In the genomic region with DNA sequence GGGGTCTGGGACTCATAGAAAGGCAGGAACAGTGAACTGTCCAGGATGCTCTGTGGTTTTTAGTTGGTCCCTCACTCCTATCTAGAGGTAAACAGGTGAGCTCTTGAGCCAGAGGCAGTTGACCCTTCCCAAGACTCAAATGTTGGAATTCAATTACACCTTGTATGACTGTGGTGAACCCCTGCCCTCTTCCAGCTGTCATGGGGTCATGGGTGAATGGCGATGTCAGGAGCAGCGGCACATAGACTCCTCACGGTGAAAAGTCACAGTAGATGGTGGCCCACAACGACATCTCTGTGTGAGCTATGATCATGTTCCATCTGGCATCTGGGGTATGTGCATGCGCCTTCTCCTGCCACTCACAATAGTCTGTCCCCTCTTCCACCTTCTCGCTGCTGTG, we compare ENCODE assay signal across 25 mouse cellular contexts. TPM values are rescaled to one million over a fixed set of nuclear protein-coding genes. Genes with fewer than 3 reads are reported as not detected.
DNase-seq lines count a peak whose midpoint lies in the region; ATAC-seq lines count a peak whose summit lies in the region.
"Had no signal": no experiment of that assay in that cellular context is flagged by ENCODE, and none has a peak within 500 bp of the region (broad histone marks: within the 10 kb centered on the region; RNA-seq: fewer than 3 reads in every experiment).

No protein-coding gene starts in this region.

- no peak overlapping the region for H3K27ac ChIP-seq in intestine, embryonic 14.5 days (ENCODE audit: low read depth)
- H3K27ac ChIP-seq in intestine, embryonic 15.5 days, result no peak overlapping the region
- H3K27ac ChIP-seq: embryonic facial prominence, embryonic 10.5 days; embryonic facial prominence, embryonic 12.5 days; forebrain, embryonic 12.5 days had no signal

- intact Hi-C loops in heart, postnatal 36 days (cut with DNase I), result no loop called here

- H3K27me3 ChIP-seq in intestine, embryonic 14.5 days (replicated peaks; ENCODE audit: control insufficient read depth, insufficient read depth, low read length), result no peaks in the 10 kb centered on the region
- H3K27me3 ChIP-seq in intestine, embryonic 15.5 days (replicated peaks), result no peaks in the 10 kb centered on the region
- H3K27me3 ChIP-seq: embryonic facial prominence, embryonic 12.5 days; forebrain, embryonic 12.5 days had no signal

- H3K9me3 ChIP-seq in intestine, embryonic 14.5 days (ENCODE audit: control insufficient read depth, low read length), result no peaks in the 10 kb centered on the region
- H3K9me3 ChIP-seq in intestine, embryonic 15.5 days, result no peaks in the 10 kb centered on the region
- H3K9me3 ChIP-seq: embryonic facial prominence, embryonic 10.5 days; embryonic facial prominence, embryonic 12.5 days; forebrain, embryonic 12.5 days had no signal

- 92% methylated on average over 6 of the region's 6 CpGs for WGBS in intestine, embryonic 14.5 days
- WGBS in intestine, embryonic 15.5 days, result 93% methylated on average over 6 of the region's 6 CpGs

- no peak overlapping the region for H3K9ac ChIP-seq in intestine, embryonic 14.5 days (ENCODE audit: low read length)
- no peak overlapping the region for H3K9ac ChIP-seq in intestine, embryonic 15.5 days
- H3K9ac ChIP-seq: embryonic facial prominence, embryonic 12.5 days; forebrain, embryonic 12.5 days; forebrain, postnatal 0 days had no signal

- no peak overlapping the region for H3K4me3 ChIP-seq in intestine, embryonic 14.5 days (ENCODE audit: low read depth, low read length)
- H3K4me3 ChIP-seq in intestine, embryonic 15.5 days (replicated peaks), result no peak overlapping the region
- H3K4me3 ChIP-seq: embryonic facial prominence, embryonic 10.5 days; embryonic facial prominence, embryonic 12.5 days; forebrain, embryonic 12.5 days had no signal

- H3K4me2 ChIP-seq in intestine, embryonic 14.5 days (ENCODE audit: low read length), result no peak overlapping the region
- no peak overlapping the region for H3K4me2 ChIP-seq in intestine, embryonic 15.5 days (replicated peaks)
- H3K4me2 ChIP-seq: embryonic facial prominence, embryonic 12.5 days; forebrain, embryonic 12.5 days had no signal

- H3K36me3 ChIP-seq in intestine, embryonic 14.5 days (ENCODE audit: control insufficient read depth, insufficient read depth, low read length), result no peaks in the 10 kb centered on the region
- H3K36me3 ChIP-seq in intestine, embryonic 15.5 days, result no peaks in the 10 kb centered on the region
- H3K36me3 ChIP-seq: embryonic facial prominence, embryonic 10.5 days; embryonic facial prominence, embryonic 12.5 days; forebrain, embryonic 12.5 days had no signal

- no peak for ATAC-seq in intestine, embryonic 14.5 days (replicated peaks; ENCODE audit: low FRiP score, low TSS enrichment, low read depth)
- no peak for ATAC-seq in intestine, embryonic 15.5 days
- ATAC-seq: forebrain, embryonic 14.5 days; forebrain, postnatal 0 days had no signal

- DNase-seq in heart, adult 11 months, result peak; percentile 60
- DNase-seq in heart, postnatal 36 days, result no peak
- DNase-seq in intestine, embryonic 14.5 days (ENCODE audit: low spot score), result peak; percentile 25
- DNase-seq in cerebellum, adult 11-12 months, result no peak
- DNase-seq: adrenal gland, adult 2 months; adrenal gland, postnatal 10 days; adrenal gland, postnatal 25 days; cerebellum, adult 11 months; cerebellum, adult 2 months; cerebellum, adult 9-10 months; cerebellum, postnatal 10 days; cerebellum, postnatal 25 days; forebrain, postnatal 0 days had no signal

- H3K4me1 ChIP-seq in intestine, embryonic 14.5 days (replicated peaks; ENCODE audit: control insufficient read depth, insufficient read depth, low read length), result peaks cover 5% of the 10 kb centered on the region; the same call in 1 of the 2 replicates
- 0 out of 2 replicates have a peak, but pooled peaks cover 3% of the 10 kb centered on the region for H3K4me1 ChIP-seq in intestine, embryonic 15.5 days (replicated peaks)
- H3K4me1 ChIP-seq: forebrain, embryonic 12.5 days had no signal

RNA-seq across cellular contexts. Expression of a gene that starts 56.9 kb away (rescaled TPM):
- total RNA-seq in heart, postnatal 36 days (2021), result not detected
- polyA plus RNA-seq in intestine, embryonic 14.5 days (2014; fragmentation: Nextera tagmentation; extraction: Ambion mirVana), result not detected in 2 replicates
- not detected in 2 replicates for polyA plus RNA-seq in intestine, embryonic 15.5 days (2015; fragmentation: Nextera tagmentation; extraction: Ambion mirVana)
- total RNA-seq: adrenal gland, adult 2 months; adrenal gland, postnatal 10 days; adrenal gland, postnatal 25 days; adrenal gland, postnatal 4 days; ES-E14; forebrain, postnatal 0 days; MEL had no signal
- polyA plus RNA-seq: adrenal gland, adult 2 months; brain, embryonic 14.5 days; C2C12; cerebellum, adult 2 months; cortical plate, adult 2 months; embryonic facial prominence, embryonic 10.5 days; embryonic facial prominence, embryonic 12.5 days; embryonic facial prominence, embryonic 14.5 days; forebrain, embryonic 12.5 days; forebrain, embryonic 14.5 days; forebrain, postnatal 0 days had no signal

Comparison
In these comparisons a context has a peak if more than half of its experiments do, and no peak if none do; other contexts are left out.
1. DNase-seq: peak in heart, adult 11 months (single experiment) and intestine, embryonic 14.5 days (single experiment); none in heart, postnatal 36 days (0 of 2) and cerebellum, adult 11-12 months (single experiment).